In genomic region chr10:24767695-24768094, GRCm38 (mm10) we compare ENCODE assay signal across 20 mouse cellular contexts. TPM values are rescaled to one million over a fixed set of nuclear protein-coding genes. Genes with fewer than 3 reads are reported as not detected.
DNase-seq lines count a peak whose midpoint lies in the region; ATAC-seq lines count a peak whose summit lies in the region.
"Had no signal": no experiment of that assay in that cellular context is flagged by ENCODE, and none has a peak within 500 bp of the region (broad histone marks: within the 10 kb centered on the region; RNA-seq: fewer than 3 reads in every experiment).

No protein-coding gene starts in this region.

- peak; percentile 17 for DNase-seq in embryo, embryonic 10.5 days (ENCODE audit: low spot score)
- no peak for DNase-seq in embryo, embryonic 9.5 days (ENCODE audit: extremely low spot score)
- no peak for DNase-seq in midbrain, embryonic 10.5 days (ENCODE audit: low spot score)
- DNase-seq in midbrain, embryonic 14.5 days: peak; percentile 55
- DNase-seq in retina, postnatal 1 day: no peak
- DNase-seq in adrenal gland, adult 18-20 months (ENCODE audit: low spot score in 2 of 2): no peak
- DNase-seq: adrenal gland, adult 8-10 months; cerebellum, adult 9-10 months; forebrain, postnatal 0 days; heart, postnatal 36 days; lung, postnatal 4 days; right cerebral cortex, postnatal 14 days; spleen, adult 18-20 months had no signal

- peaks cover 7% of the 10 kb centered on the region for H3K4me1 ChIP-seq in midbrain, embryonic 10.5 days
- no peaks in the 10 kb centered on the region; the same call in 1 of the 2 replicates for H3K4me1 ChIP-seq in midbrain, embryonic 16.5 days (ENCODE audit: control insufficient read depth, insufficient read depth, low read length)
- peaks cover 16% of the 10 kb centered on the region for H3K4me1 ChIP-seq in limb, embryonic 12.5 days (replicated peaks)
- no peaks in the 10 kb centered on the region; the same call in 1 of the 2 replicates for H3K4me1 ChIP-seq in midbrain, embryonic 14.5 days (ENCODE audit: control insufficient read depth, insufficient read depth, low read length)
- H3K4me1 ChIP-seq: lung, embryonic 15.5 days had no signal

- 0 out of 2 replicates have a peak overlapping the region, but pooled peaks have one; percentile 49 for H3K27ac ChIP-seq in midbrain, embryonic 10.5 days (replicated peaks)
- no peak overlapping the region for H3K27ac ChIP-seq in midbrain, embryonic 16.5 days (ENCODE audit: low read length)
- H3K27ac ChIP-seq in limb, embryonic 12.5 days: peak overlapping the region; percentile 66
- no peak overlapping the region for H3K27ac ChIP-seq in midbrain, embryonic 14.5 days (replicated peaks; ENCODE audit: low read depth, low read length)
- H3K27ac ChIP-seq: heart, embryonic 13.5 days; hindbrain, embryonic 14.5 days; liver, embryonic 14.5 days; lung, embryonic 15.5 days had no signal

- no peaks in the 10 kb centered on the region for H3K27me3 ChIP-seq in midbrain, embryonic 10.5 days (ENCODE audit: low read depth, poor library complexity, severe bottlenecking)
- H3K27me3 ChIP-seq in midbrain, embryonic 16.5 days (ENCODE audit: control insufficient read depth, insufficient read depth, low read depth, low read length): no peaks in the 10 kb centered on the region
- H3K27me3 ChIP-seq in limb, embryonic 12.5 days: no peaks in the 10 kb centered on the region
- H3K27me3 ChIP-seq in midbrain, embryonic 14.5 days (ENCODE audit: control insufficient read depth, insufficient read depth, low read length): no peaks in the 10 kb centered on the region
- H3K27me3 ChIP-seq: heart, embryonic 13.5 days; lung, embryonic 15.5 days had no signal

- H3K9ac ChIP-seq in midbrain, embryonic 16.5 days (ENCODE audit: low read depth, low read length): no peak overlapping the region
- 0 out of 2 replicates have a peak overlapping the region, but pooled peaks have one; percentile 24 for H3K9ac ChIP-seq in limb, embryonic 12.5 days (replicated peaks)
- 0 out of 2 replicates have a peak overlapping the region, but pooled peaks have one; percentile 10 for H3K9ac ChIP-seq in midbrain, embryonic 14.5 days (replicated peaks; ENCODE audit: low read length)
- H3K9ac ChIP-seq: forebrain, postnatal 0 days; heart, embryonic 13.5 days; hindbrain, embryonic 14.5 days; liver, embryonic 14.5 days; lung, embryonic 15.5 days had no signal

- no peaks in the 10 kb centered on the region for H3K36me3 ChIP-seq in midbrain, embryonic 10.5 days
- no peaks in the 10 kb centered on the region for H3K36me3 ChIP-seq in midbrain, embryonic 16.5 days (ENCODE audit: control insufficient read depth, insufficient read depth, low read length)
- no peaks in the 10 kb centered on the region for H3K36me3 ChIP-seq in limb, embryonic 12.5 days
- H3K36me3 ChIP-seq in midbrain, embryonic 14.5 days (ENCODE audit: control insufficient read depth, insufficient read depth, low read length): no peaks in the 10 kb centered on the region
- H3K36me3 ChIP-seq: heart, embryonic 13.5 days; lung, embryonic 15.5 days had no signal

- H3K4me2 ChIP-seq in midbrain, embryonic 16.5 days (ENCODE audit: low read length): no peak overlapping the region
- no peak overlapping the region for H3K4me2 ChIP-seq in limb, embryonic 12.5 days
- peak overlapping the region; percentile 11; the same call in 1 of the 2 replicates for H3K4me2 ChIP-seq in midbrain, embryonic 14.5 days (ENCODE audit: low read length)
- H3K4me2 ChIP-seq: heart, embryonic 13.5 days; hindbrain, embryonic 14.5 days; lung, embryonic 15.5 days had no signal

- no peaks in the 10 kb centered on the region for H3K9me3 ChIP-seq in midbrain, embryonic 10.5 days (replicated peaks)
- no peaks in the 10 kb centered on the region for H3K9me3 ChIP-seq in midbrain, embryonic 16.5 days (replicated peaks; ENCODE audit: control insufficient read depth, low read length, poor library complexity, severe bottlenecking)
- no peaks in the 10 kb centered on the region for H3K9me3 ChIP-seq in limb, embryonic 12.5 days
- no peaks in the 10 kb centered on the region for H3K9me3 ChIP-seq in midbrain, embryonic 14.5 days (ENCODE audit: control insufficient read depth, low read length)
- H3K9me3 ChIP-seq: heart, embryonic 13.5 days; lung, embryonic 15.5 days had no signal

- H3K4me3 ChIP-seq in midbrain, embryonic 10.5 days: no peak overlapping the region
- H3K4me3 ChIP-seq in midbrain, embryonic 16.5 days (ENCODE audit: low read depth, low read length): no peak overlapping the region
- no peak overlapping the region for H3K4me3 ChIP-seq in limb, embryonic 12.5 days (replicated peaks)
- H3K4me3 ChIP-seq in midbrain, embryonic 14.5 days (replicated peaks; ENCODE audit: low read depth, low read length): no peak overlapping the region
- H3K4me3 ChIP-seq: heart, embryonic 13.5 days; lung, embryonic 15.5 days had no signal

- no peak; the same call in 1 of the 2 replicates for ATAC-seq in midbrain, embryonic 16.5 days
- ATAC-seq in limb, embryonic 12.5 days (ENCODE audit: insufficient number of reproducible peaks, insufficient read depth, low FRiP score, low TSS enrichment, low read depth): no peak
- no peak for ATAC-seq in midbrain, embryonic 14.5 days (ENCODE audit: low FRiP score, low TSS enrichment)
- ATAC-seq: forebrain, postnatal 0 days; intestine, embryonic 16.5 days had no signal

- WGBS in midbrain, embryonic 10.5 days: 65% methylated on average over 11 of the region's 11 CpGs
- 37% methylated on average over 11 of the region's 11 CpGs for WGBS in midbrain, embryonic 16.5 days
- 24% methylated on average over 11 of the region's 11 CpGs for WGBS in limb, embryonic 12.5 days
- 25% methylated on average over 11 of the region's 11 CpGs for WGBS in midbrain, embryonic 14.5 days

RNA-seq across cellular contexts. Expression of gene Enpp1, which starts 55.7 kb away (rescaled TPM):
- 0.36 and 0.92 TPM in 2 replicates for polyA plus RNA-seq in midbrain, embryonic 10.5 days (2016; fragmentation: Nextera tagmentation; extraction: Ambion mirVana)
- 2.8 and 3.3 TPM in 2 replicates for polyA plus RNA-seq in midbrain, embryonic 16.5 days (2015; fragmentation: Nextera tagmentation; extraction: Ambion mirVana)
- 3.3 and 3.6 TPM in 2 replicates for polyA plus RNA-seq in limb, embryonic 12.5 days (2016; fragmentation: Nextera tagmentation; extraction: Ambion mirVana)
- polyA plus RNA-seq in midbrain, embryonic 14.5 days (2014; fragmentation: Nextera tagmentation; extraction: Ambion mirVana): 0.55 and 4.2 TPM in 2 replicates
- total RNA-seq in adrenal gland, adult 18-20 months (2021): 1 to 10 TPM; 2.4 to 2.6 TPM

Comparison
In these comparisons a context has a peak if more than half of its experiments do, and no peak if none do; other contexts are left out.
1. DNase-seq: peak in embryo, embryonic 10.5 days (single experiment) and midbrain, embryonic 14.5 days (single experiment); none in embryo, embryonic 9.5 days (single experiment), midbrain, embryonic 10.5 days (single experiment), retina, postnatal 1 day (single experiment) and adrenal gland, adult 18-20 months (0 of 2).
2. H3K27ac ChIP-seq: peak in midbrain, embryonic 10.5 days (single experiment) and limb, embryonic 12.5 days (single experiment); none in midbrain, embryonic 16.5 days (single experiment) and midbrain, embryonic 14.5 days (single experiment).